Mouse (Mus musculus) cerebellum, postnatal 10 days (tissue): ENCODE measurements around the gene Zfp560.
"Not testable (repeated sequence)": the region's sequence is repeated elsewhere in the genome, so short reads cannot be mapped to it uniquely, and the experiment has no call there.

Experiments used
- DNase-seq, 2 experiments: peaks; one replicate each; pipeline ENCODE4 v3.0.0; 2021; ENCODE audit warnings: mixed read lengths in 2 of 2

Zfp560 gene

GRCm38 (mm10) chr9:20384532-20385342, at the start of gene Zfp560:
Gene Zfp560, minus strand, starts transcription at chr9:20385177.
- peak; percentile 94 for DNase-seq

- no peak for DNase-seq
These were observed 45.0 kb upstream of the Zfp560 start for GRCm38 (mm10) chr9:20430004-20430403.

GRCm38 (mm10) chr9:20411460-20411859, 26.5 kb upstream of the Zfp560 start:
- no peak for DNase-seq

DNA sequence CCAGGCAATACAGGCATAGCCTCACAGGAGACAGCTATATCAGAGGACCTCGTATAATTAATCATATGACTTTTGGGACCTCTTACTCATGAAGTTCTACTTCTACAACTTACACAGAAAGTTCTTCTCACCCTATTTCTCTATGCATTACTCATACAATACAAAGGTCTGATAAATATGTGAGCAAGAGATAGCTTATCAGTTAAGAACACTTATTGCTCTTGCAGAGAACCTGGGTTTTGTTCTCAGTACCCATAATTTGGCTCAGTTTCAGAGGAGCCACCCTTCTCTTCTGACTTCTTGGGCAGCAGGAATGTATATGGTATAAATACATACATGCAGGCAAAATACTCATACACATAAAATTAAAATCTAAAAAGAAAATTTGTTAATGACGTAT, 24.3 kb upstream of the Zfp560 start:
- DNase-seq, result no peak

GRCm38 (mm10) chr9:20385343-20385703, 346 bp upstream of the Zfp560 start:
- no peak for DNase-seq

DNA sequence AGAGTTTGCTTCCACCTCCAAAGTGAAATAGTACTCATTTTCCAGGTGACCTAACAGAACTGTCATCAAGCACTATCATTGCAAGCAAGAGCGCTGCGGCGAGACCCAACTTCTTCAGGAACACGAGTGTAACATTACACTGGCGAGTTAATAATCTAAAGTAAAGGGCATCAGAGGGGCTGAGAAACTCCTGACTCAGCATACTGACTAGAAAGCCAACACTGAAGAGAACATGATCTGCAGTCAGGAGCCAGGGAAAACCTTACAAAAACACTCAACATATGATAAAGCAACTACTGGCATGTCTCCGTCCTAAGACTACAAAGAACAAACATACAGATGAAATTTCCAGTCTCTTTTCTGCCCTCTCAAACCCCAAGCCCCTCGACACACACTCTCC, 1.3 kb downstream of the Zfp560 start:
- no peak for DNase-seq

- no peak for DNase-seq
These were observed 10.3 kb downstream of the Zfp560 start for GRCm38 (mm10) chr9:20374712-20375111.

GRCm38 (mm10) chr9:20367311-20367710, 17.7 kb downstream of the Zfp560 start:
- DNase-seq, result no peak

GRCm38 (mm10) chr9:20348501-20348900, 36.5 kb downstream of the Zfp560 start:
- no peak for DNase-seq

- DNase-seq, result no peak
These were observed 49.0 kb downstream of the Zfp560 start, which contains the start of gene Olfr18 for GRCm38 (mm10) chr9:20335994-20336393. Gene Olfr18, minus strand, starts transcription at chr9:20336094.

GRCm38 (mm10) chr9:20298232-20298631, 86.7 kb downstream of the Zfp560 start, which contains the start of gene Olfr873:
Gene Olfr873, plus strand, starts transcription at chr9:20298532.
- no peak for DNase-seq

GRCm38 (mm10) chr9:20295562-20295961, 89.4 kb downstream of the Zfp560 start:
- DNase-seq, result not testable (repeated sequence)
